ENCODE assay signal across 8 mouse cellular contexts in the genomic region with DNA sequence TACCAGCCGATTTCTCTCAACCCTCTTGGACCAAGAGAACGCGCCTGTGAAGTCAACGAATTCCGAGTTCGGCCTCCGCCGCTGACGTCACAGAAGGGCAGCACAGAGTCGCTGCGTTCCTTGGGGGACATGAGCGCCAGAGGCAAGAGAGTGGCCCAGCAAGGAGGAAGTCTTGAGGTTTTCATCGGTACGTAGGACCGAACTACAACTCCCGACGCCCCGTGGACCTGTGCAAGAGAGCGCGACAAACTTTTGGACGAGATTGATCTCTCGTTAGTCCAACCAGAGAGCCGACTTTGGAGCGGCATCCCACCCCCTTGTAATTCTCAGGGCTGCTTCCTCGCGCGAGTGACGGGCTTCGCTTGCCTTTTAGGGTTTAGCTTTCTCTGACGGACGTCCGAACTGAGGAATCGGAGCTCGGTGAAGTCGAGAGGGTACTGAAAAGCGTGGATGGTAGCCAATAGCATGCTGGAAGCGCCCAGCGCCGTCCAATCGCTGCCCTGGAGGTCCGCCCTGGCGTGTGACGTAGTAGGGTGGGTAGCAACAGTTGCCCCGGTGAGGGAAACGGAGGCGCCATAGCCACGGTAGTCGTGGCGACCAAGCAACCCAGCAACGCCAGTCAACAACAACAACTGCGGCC. TPM values are rescaled to one million over a fixed set of nuclear protein-coding genes. Genes with fewer than 3 reads are reported as not detected.
DNase-seq lines count a peak whose midpoint lies in the region; ATAC-seq lines count a peak whose summit lies in the region.

TSS of gene Rfx1 (plus strand) at position 544 of the 640 bp plus-strand sequence.

- no peaks in the 10 kb centered on the region for H3K9me3 ChIP-seq in forebrain, embryonic 14.5 days (replicated peaks; ENCODE audit: control insufficient read depth, low read length)
- no peaks in the 10 kb centered on the region for H3K9me3 ChIP-seq in neural tube, embryonic 15.5 days (replicated peaks)

- H3K36me3 ChIP-seq in forebrain, embryonic 14.5 days (ENCODE audit: control insufficient read depth, insufficient read depth, low read length) = no peaks in the 10 kb centered on the region
- H3K36me3 ChIP-seq in neural tube, embryonic 15.5 days = no peaks in the 10 kb centered on the region

- peak; percentile 98 for ATAC-seq in forebrain, embryonic 14.5 days
- peak; percentile 98 for ATAC-seq in neural tube, embryonic 15.5 days (ENCODE audit: low FRiP score)

- H3K4me3 ChIP-seq in forebrain, embryonic 14.5 days (ENCODE audit: low read depth, low read length) = peak within 1 kb of the TSS; percentile 94
- H3K4me3 ChIP-seq in neural tube, embryonic 15.5 days (replicated peaks) = peak within 1 kb of the TSS; percentile 98

- WGBS in forebrain, embryonic 14.5 days = under 1% methylated on average over 51 of the region's 51 CpGs
- WGBS in neural tube, embryonic 15.5 days = under 1% methylated on average over 51 of the region's 51 CpGs

- peak within 1 kb of the TSS; percentile 80 for H3K9ac ChIP-seq in forebrain, embryonic 14.5 days (ENCODE audit: low read length)
- peak within 1 kb of the TSS; percentile 96 for H3K9ac ChIP-seq in neural tube, embryonic 15.5 days (replicated peaks)

- no peaks in the 10 kb centered on the region for H3K27me3 ChIP-seq in forebrain, embryonic 14.5 days (replicated peaks; ENCODE audit: control insufficient read depth, insufficient read depth, low read length)
- no peaks in the 10 kb centered on the region for H3K27me3 ChIP-seq in neural tube, embryonic 15.5 days (replicated peaks)

- peak within 1 kb of the TSS; percentile 93 for H3K27ac ChIP-seq in forebrain, embryonic 14.5 days (ENCODE audit: low read depth, low read length)
- peak within 1 kb of the TSS; percentile 97 for H3K27ac ChIP-seq in neural tube, embryonic 15.5 days (replicated peaks)

- 0 out of 2 replicates have a peak, but pooled peaks cover 5% of the 10 kb centered on the region for H3K4me1 ChIP-seq in forebrain, embryonic 14.5 days (ENCODE audit: control insufficient read depth, insufficient read depth, low read length)
- H3K4me1 ChIP-seq in neural tube, embryonic 15.5 days = peaks cover 47% of the 10 kb centered on the region

- H3K4me2 ChIP-seq in forebrain, embryonic 14.5 days (ENCODE audit: low read length) = peak within 1 kb of the TSS; percentile 57
- H3K4me2 ChIP-seq in neural tube, embryonic 15.5 days = peak within 1 kb of the TSS; percentile 84

- peak; percentile 100 for DNase-seq in ES-CJ7 (ENCODE audit: low read depth, low spot score)
- DNase-seq in cerebellum, adult 11 months = peak; percentile 99
- DNase-seq in forebrain, embryonic 14.5 days (ENCODE audit: low spot score) = peak; percentile 100
- peak; percentile 97 to 99 for DNase-seq in heart, postnatal 14 days
- peak; percentile 100 for DNase-seq in layer of hippocampus, adult 11-12 months (ENCODE audit: low spot score)
- DNase-seq in lung, adult 18-20 months = peak; percentile 100
- DNase-seq in testis, postnatal 14 days (ENCODE audit: low spot score) = peak; percentile 100

- intact Hi-C loops in heart, postnatal 14 days (cut with DNase I) = no loop called here

RNA-seq across cellular contexts. Expression of gene Rfx1, which starts in this region (rescaled TPM):
- 6.8 and 8.7 TPM in 2 replicates for polyA plus RNA-seq in forebrain, embryonic 14.5 days (2014; fragmentation: Nextera tagmentation; extraction: Ambion mirVana)
- total RNA-seq in heart, postnatal 14 days (2021) = 10 to 100 TPM; 12.2 to 12.7 TPM
- 8.7 and 9.5 TPM in 2 replicates for polyA plus RNA-seq in neural tube, embryonic 15.5 days (2015; fragmentation: Nextera tagmentation; extraction: Ambion mirVana)

Comparison
In these comparisons a context has a peak if more than half of its experiments do, and no peak if none do; other contexts are left out.
1. Peak in every context shown above with its lines: DNase-seq, ATAC-seq, H3K4me3 ChIP-seq and H3K27ac ChIP-seq.